Mouse (Mus musculus): ENCODE measurements around the gene Lats2. TPM values are rescaled to one million over a fixed set of nuclear protein-coding genes. Genes with fewer than 3 reads are reported as not detected.
"Not testable (repeated sequence)": the region's sequence is repeated elsewhere in the genome, so short reads cannot be mapped to it uniquely, and the experiment has no call there.

The Lats2 gene
- polyA plus RNA-seq, 1 experiment = 32.6 TPM

DNA sequence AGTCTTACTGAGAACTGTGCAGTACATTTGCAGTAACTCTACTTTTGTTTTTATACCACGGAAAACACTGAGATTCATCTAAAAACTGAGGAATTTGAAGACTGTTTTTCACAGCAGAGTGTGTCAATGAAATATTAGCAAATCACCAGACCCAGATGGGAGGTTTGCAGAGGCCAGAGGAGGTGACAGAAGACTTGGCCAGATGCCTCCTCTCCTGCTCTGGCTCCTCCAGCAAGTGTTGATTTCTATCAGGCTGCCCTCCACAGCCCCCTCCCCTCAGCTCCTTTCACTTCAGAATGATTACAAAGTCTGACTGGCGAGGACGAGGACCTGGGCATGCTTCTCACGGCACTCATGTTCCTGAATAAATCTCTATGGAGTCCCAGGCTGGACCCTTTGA, 29.2 kb upstream of the Lats2 start:
- H3K27me3 ChIP-seq (ENCODE audit: control insufficient read depth, insufficient read depth, low read length) = no peaks in the 10 kb centered on the region
- TF ChIP-seq CTCF (IDR thresholded peaks at IDR 0.05; ENCODE audit: borderline replicate concordance, insufficient read depth, low read depth, low read length) = no peak
- H3K4me3 ChIP-seq (replicated peaks; ENCODE audit: insufficient read depth, low read depth, low read length) = no peak overlapping the region
- no peaks in the 10 kb centered on the region for H3K4me1 ChIP-seq (ENCODE audit: control insufficient read depth, insufficient read depth, low read length)
- no peak overlapping the region for H3K27ac ChIP-seq (ENCODE audit: insufficient read depth, low read length)
- WGBS = 28% methylated on average over 4 of the region's 4 CpGs
- DNase-seq = no peak

- H3K27me3 ChIP-seq (ENCODE audit: control insufficient read depth, insufficient read depth, low read length) = no peaks in the 10 kb centered on the region
Observed at GRCm38 (mm10) chr14:57772157-57772815, 14.1 kb upstream of the Lats2 start.

DNA sequence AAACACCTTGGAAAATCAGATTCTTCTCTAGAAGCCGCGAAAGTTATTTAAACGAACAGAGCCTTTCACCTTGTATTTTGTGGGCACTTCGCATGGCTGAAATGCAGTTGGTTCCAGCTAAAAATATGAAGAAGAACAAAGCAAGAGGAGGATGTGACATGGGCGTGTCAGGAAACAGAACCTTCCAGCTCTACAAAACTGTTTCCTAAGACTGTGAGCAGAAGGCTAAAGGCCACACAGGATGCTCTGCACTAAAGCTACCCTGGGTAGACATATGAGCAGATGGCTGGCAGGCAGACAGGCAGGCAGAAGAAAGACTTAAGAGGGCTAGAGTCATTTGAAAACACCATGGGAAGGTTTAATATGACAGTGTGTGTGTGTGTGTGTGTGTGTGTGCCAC, 10.9 kb upstream of the Lats2 start:
- no peak for DNase-seq
- TF ChIP-seq CTCF (IDR thresholded peaks at IDR 0.05; ENCODE audit: borderline replicate concordance, insufficient read depth, low read depth, low read length) (no peak), POLR2A (IDR thresholded peaks at IDR 0.05; ENCODE audit: borderline replicate concordance, insufficient read depth, low read length) (no peak)
- Histone ChIP-seq H3K27me3 (ENCODE audit: control insufficient read depth, insufficient read depth, low read length) (no peaks in the 10 kb centered on the region), H3K4me3 (replicated peaks; ENCODE audit: insufficient read depth, low read depth, low read length) (no peak overlapping the region), H3K4me1 (ENCODE audit: control insufficient read depth, insufficient read depth, low read length) (no peaks in the 10 kb centered on the region), H3K27ac (ENCODE audit: insufficient read depth, low read length) (no peak overlapping the region)
- 95% methylated on average over 5 of the region's 5 CpGs for WGBS

More at GRCm38 (mm10) chr14:57772157-57772815, 14.1 kb upstream of the Lats2 start:
- 80% methylated on average over 6 of the region's 6 CpGs for WGBS
- TF ChIP-seq CTCF (IDR thresholded peaks at IDR 0.05; ENCODE audit: borderline replicate concordance, insufficient read depth, low read depth, low read length) (no peak), POLR2A (IDR thresholded peaks at IDR 0.05; ENCODE audit: borderline replicate concordance, insufficient read depth, low read length) (no peak)
- Histone ChIP-seq H3K4me3 (replicated peaks; ENCODE audit: insufficient read depth, low read depth, low read length) (no peak overlapping the region), H3K27ac (ENCODE audit: insufficient read depth, low read length) (no peak overlapping the region), H3K4me1 (ENCODE audit: control insufficient read depth, insufficient read depth, low read length) (no peaks in the 10 kb centered on the region)
- DNase-seq = no peak

DNA sequence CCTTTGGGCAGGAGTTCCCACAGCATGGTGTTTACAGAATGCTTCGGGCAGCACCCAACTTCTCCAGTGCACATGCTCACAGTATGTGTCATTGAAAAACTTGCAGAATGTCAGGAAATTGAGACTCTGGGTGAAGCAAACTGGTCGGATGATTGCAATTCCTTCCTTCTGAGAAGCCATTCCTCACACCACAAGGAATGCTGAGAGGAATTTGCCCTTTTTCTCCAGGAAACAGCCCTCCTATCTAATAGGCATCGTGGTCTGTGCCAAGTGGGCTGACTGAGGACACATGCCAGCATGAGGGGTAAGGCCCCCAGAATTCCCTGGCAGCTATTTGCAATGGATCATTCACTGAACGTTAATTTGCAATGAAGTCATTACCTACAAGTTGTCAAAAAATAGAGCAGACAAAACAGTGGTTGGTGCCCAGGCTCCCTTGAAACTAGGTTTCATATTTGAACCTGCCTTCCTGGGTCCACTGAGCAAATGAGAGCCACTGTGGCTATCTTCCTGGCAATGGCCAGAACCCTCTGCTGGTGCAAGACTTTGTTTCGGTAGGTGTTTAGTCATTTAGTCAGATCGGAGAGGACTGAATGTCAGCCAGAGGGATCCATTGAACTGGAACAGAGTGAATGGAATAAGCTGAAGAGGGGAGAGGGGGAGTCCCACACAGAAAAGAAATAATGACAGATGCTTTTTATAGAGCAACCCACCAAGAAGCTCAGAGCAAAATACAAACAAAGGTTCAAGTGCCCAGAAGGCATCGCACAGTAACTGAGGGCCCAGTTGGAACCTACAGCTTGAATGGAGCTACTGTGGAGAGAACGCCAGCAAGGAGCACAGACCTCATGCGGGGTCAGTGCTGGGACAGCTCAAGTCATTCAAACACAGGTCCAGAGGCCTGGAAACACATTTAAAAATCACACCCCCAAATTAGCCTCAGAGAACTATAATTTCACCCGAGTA, 2.5 kb upstream of the Lats2 start:
- no peaks in the 10 kb centered on the region for H3K4me1 ChIP-seq (ENCODE audit: control insufficient read depth, insufficient read depth, low read length)
- H3K27ac ChIP-seq (ENCODE audit: insufficient read depth, low read length) = no peak overlapping the region
- TF ChIP-seq CTCF (IDR thresholded peaks at IDR 0.05; ENCODE audit: borderline replicate concordance, insufficient read depth, low read depth, low read length) = no peak
- TF ChIP-seq POLR2A (IDR thresholded peaks at IDR 0.05; ENCODE audit: borderline replicate concordance, insufficient read depth, low read length) = no peak
- WGBS = 31% methylated on average over 10 of the region's 10 CpGs
- no peaks in the 10 kb centered on the region; the same call in 1 of the 2 replicates for H3K27me3 ChIP-seq (ENCODE audit: control insufficient read depth, insufficient read depth, low read length)
- no peak for DNase-seq
- H3K4me3 ChIP-seq (replicated peaks; ENCODE audit: insufficient read depth, low read depth, low read length) = no peak overlapping the region

DNA sequence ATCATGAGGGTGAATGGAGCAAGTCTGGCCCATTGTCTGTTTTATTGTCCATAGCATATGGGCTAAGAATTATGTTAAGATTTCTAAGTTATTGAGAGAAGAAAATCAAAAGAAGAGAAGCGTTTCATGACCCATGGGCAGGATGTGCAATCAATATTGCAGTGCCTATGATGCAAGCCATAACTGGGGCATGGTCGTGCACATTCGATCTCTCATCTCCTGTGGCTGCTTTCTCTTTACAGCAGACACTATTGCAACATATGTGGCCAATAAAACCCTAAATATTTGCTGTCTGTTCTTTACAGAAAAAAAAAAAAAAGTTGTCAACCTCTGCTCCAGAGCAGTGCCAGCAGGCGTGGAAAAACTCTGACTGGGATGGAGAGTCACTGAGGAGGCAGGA, 2.1 kb downstream of the Lats2 start:
- Histone ChIP-seq H3K4me1 (ENCODE audit: control insufficient read depth, insufficient read depth, low read length) (no peaks in the 10 kb centered on the region), H3K4me3 (replicated peaks; ENCODE audit: insufficient read depth, low read depth, low read length) (no peak overlapping the region), H3K27me3 (ENCODE audit: control insufficient read depth, insufficient read depth, low read length) (no peaks in the 10 kb centered on the region), H3K27ac (ENCODE audit: insufficient read depth, low read length) (no peak overlapping the region)
- 90% methylated on average over 4 of the region's 4 CpGs for WGBS
- no peak for TF ChIP-seq POLR2A (IDR thresholded peaks at IDR 0.05; ENCODE audit: borderline replicate concordance, insufficient read depth, low read length)
- TF ChIP-seq CTCF (IDR thresholded peaks at IDR 0.05; ENCODE audit: borderline replicate concordance, insufficient read depth, low read depth, low read length) = no peak
- DNase-seq = no peak

GRCm38 (mm10) chr14:57755661-57756060, 2.5 kb downstream of the Lats2 start:
- 97% methylated on average over 2 of the region's 2 CpGs for WGBS
- TF ChIP-seq POLR2A (IDR thresholded peaks at IDR 0.05; ENCODE audit: borderline replicate concordance, insufficient read depth, low read length) (no peak), CTCF (IDR thresholded peaks at IDR 0.05; ENCODE audit: borderline replicate concordance, insufficient read depth, low read depth, low read length) (no peak)
- Histone ChIP-seq H3K4me1 (ENCODE audit: control insufficient read depth, insufficient read depth, low read length) (no peaks in the 10 kb centered on the region), H3K4me3 (replicated peaks; ENCODE audit: insufficient read depth, low read depth, low read length) (no peak overlapping the region), H3K27ac (ENCODE audit: insufficient read depth, low read length) (no peak overlapping the region), H3K27me3 (ENCODE audit: control insufficient read depth, insufficient read depth, low read length) (no peaks in the 10 kb centered on the region)
- no peak for DNase-seq

GRCm38 (mm10) chr14:57753351-57753992, 4.7 kb downstream of the Lats2 start:
- Histone ChIP-seq H3K4me3 (replicated peaks; ENCODE audit: insufficient read depth, low read depth, low read length) (no peak overlapping the region), H3K27me3 (ENCODE audit: control insufficient read depth, insufficient read depth, low read length) (no peaks in the 10 kb centered on the region), H3K27ac (ENCODE audit: insufficient read depth, low read length) (no peak overlapping the region), H3K4me1 (ENCODE audit: control insufficient read depth, insufficient read depth, low read length) (no peaks in the 10 kb centered on the region)
- WGBS = 47% methylated on average over 9 of the region's 9 CpGs
- DNase-seq = no peak
- TF ChIP-seq POLR2A (IDR thresholded peaks at IDR 0.05; ENCODE audit: borderline replicate concordance, insufficient read depth, low read length) = no peak
- no peak for TF ChIP-seq CTCF (IDR thresholded peaks at IDR 0.05; ENCODE audit: borderline replicate concordance, insufficient read depth, low read depth, low read length)

- H3K27me3 ChIP-seq (ENCODE audit: control insufficient read depth, insufficient read depth, low read length); H3K4me1 ChIP-seq (ENCODE audit: control insufficient read depth, insufficient read depth, low read length); H3K4me3 ChIP-seq (replicated peaks; ENCODE audit: insufficient read depth, low read depth, low read length); H3K27ac ChIP-seq (ENCODE audit: insufficient read depth, low read length); DNase-seq: not testable (repeated sequence)
Observed at GRCm38 (mm10) chr14:57751006-57751405, 7.2 kb downstream of the Lats2 start.
